ENCODE assay signal across 1 mouse cellular context in the genomic region with DNA sequence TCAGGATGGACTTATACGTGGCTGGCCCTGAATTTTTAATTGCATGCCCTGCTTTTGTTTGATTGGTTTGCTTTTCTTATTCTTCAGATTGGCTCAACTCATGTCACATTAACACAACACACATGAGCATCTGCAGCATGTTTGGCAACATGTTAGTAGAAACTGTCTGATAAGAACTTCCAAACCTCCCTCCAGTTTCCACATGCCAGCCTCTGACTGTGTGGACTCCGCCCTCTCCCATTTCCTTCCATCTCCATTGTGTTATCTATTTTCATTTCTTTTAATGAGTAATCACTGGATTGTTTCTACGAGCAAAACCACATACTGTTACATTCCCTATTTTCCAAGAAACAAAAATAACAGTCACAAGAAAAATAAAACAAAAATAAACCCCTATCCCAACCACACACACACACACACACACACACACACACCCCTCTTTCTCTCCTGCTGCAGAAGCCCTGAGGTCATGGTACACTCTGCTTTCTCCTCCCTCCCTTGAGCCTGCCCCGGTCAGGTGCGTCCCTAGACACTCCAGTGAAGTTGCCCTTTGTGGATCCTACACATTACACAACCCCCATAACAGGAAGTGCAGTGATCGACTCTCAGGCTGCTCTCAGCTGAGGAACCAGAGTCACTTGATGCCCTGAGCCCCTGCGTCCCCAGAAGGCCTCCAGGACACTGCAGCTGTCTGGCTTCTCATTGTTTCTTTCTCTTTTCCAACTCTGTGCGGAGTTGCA.
A peak's percentile ranks its signal among the peaks of the same experiment; 100 is the strongest.
TF ChIP-seq lines count a peak whose summit lies in the region.

No protein-coding gene starts in this region.

TF ChIP-seq in CH12.LX, 34 proteins besides CTCF, POLR2A, EP300 and RAD21 (continued from another document):
- no peak for TF ChIP-seq GABPA (IDR thresholded peaks at IDR 0.05; ENCODE audit: insufficient replicate concordance, low read depth, low read length)
- no peak for TF ChIP-seq CHD1 (IDR thresholded peaks at IDR 0.05; ENCODE audit: low read depth, low read length)
- TF ChIP-seq USF2 (conservative IDR thresholded peaks at IDR 0.05; ENCODE audit: low read depth, low read length): no peak
- TF ChIP-seq TCF12 (IDR thresholded peaks at IDR 0.05; ENCODE audit: low read depth, low read length): no peak
- no peak for TF ChIP-seq HCFC1 (IDR thresholded peaks at IDR 0.05; ENCODE audit: low read depth, low read length)
- peak; percentile 48 for TF ChIP-seq BHLHE40 (IDR thresholded peaks at IDR 0.05; ENCODE audit: low read depth, low read length)
- no peak for TF ChIP-seq UBTF (IDR thresholded peaks at IDR 0.05; ENCODE audit: low read depth, low read length)
- no peak for TF ChIP-seq IRF4 (IDR thresholded peaks at IDR 0.05; ENCODE audit: low read depth, low read length)
- TF ChIP-seq ELF1 (IDR thresholded peaks at IDR 0.05; ENCODE audit: low read depth, low read length): no peak
- TF ChIP-seq MAX (IDR thresholded peaks at IDR 0.05; ENCODE audit: low read length): no peak
- no peak for TF ChIP-seq JUN (IDR thresholded peaks at IDR 0.05; ENCODE audit: insufficient read depth, low read depth, low read length)
- no peak for TF ChIP-seq POLR2AphosphoS2 (IDR thresholded peaks at IDR 0.05; ENCODE audit: low read depth, low read length)
- TF ChIP-seq MXI1 (IDR thresholded peaks at IDR 0.05; ENCODE audit: low read depth, low read length): no peak
- TF ChIP-seq ZMIZ1 (IDR thresholded peaks at IDR 0.05; ENCODE audit: low read depth, low read length): no peak
- TF ChIP-seq CHD2 (IDR thresholded peaks at IDR 0.05; ENCODE audit: low read length): 0 out of 2 replicates have a peak, but pooled peaks have one; percentile 5
- TF ChIP-seq KAT2A (IDR thresholded peaks at IDR 0.05; ENCODE audit: insufficient replicate concordance, low read length): no peak
